Mouse (Mus musculus): ENCODE data around the gene Scn2a.

GRCm38 (mm10) chr2:65667590-65668436, 47.2 kb downstream of the Scn2a start:
- TF ChIP-seq CTCF (IDR thresholded peaks at IDR 0.05 in 2 of 3, conservative IDR thresholded peaks at IDR 0.05 in 1 of 3; ENCODE audit: control insufficient read depth in 1 of 3, insufficient read depth in 1 of 3, low read depth in 2 of 3, low read length in 3 of 3, poor library complexity in 1 of 3, severe bottlenecking in 1 of 3) (no peak), TCF12 (IDR thresholded peaks at IDR 0.05; ENCODE audit: low read depth, low read length) (no peak), TAL1 (IDR thresholded peaks at IDR 0.05; ENCODE audit: low read length) (no peak)

All from MEL (cell line).